Mouse (Mus musculus): ENCODE measurements around the gene Tarbp2.

- TF ChIP-seq CTCF (IDR thresholded peaks at IDR 0.05; ENCODE audit: borderline replicate concordance, insufficient read depth, low read depth, low read length) (no peak), POLR2A (IDR thresholded peaks at IDR 0.05; ENCODE audit: borderline replicate concordance, insufficient read depth, low read length) (no peak)
Measured at GRCm38 (mm10) chr15:102499370-102499769, 18.6 kb upstream of the Tarbp2 start.
